Mouse (Mus musculus) brain, embryonic 18.5 days (tissue): ENCODE measurements at regions not wholly inside any gene's neighbourhood (a gene's known extent, or its start where the extent isn't known, plus 50 kb on each side); places are given as distances from the start of the nearest gene placed in this dataset.
"Not testable (repeated sequence)": the region's sequence is repeated elsewhere in the genome, so short reads cannot be mapped to it uniquely, and the experiment has no call there.

ENCODE experiments used
- DNase-seq: peaks from one replicate; pipeline ENCODE4 v3.0.0-alpha.2; 2012; ENCODE audit warnings: low read depth, low spot score

DNA sequence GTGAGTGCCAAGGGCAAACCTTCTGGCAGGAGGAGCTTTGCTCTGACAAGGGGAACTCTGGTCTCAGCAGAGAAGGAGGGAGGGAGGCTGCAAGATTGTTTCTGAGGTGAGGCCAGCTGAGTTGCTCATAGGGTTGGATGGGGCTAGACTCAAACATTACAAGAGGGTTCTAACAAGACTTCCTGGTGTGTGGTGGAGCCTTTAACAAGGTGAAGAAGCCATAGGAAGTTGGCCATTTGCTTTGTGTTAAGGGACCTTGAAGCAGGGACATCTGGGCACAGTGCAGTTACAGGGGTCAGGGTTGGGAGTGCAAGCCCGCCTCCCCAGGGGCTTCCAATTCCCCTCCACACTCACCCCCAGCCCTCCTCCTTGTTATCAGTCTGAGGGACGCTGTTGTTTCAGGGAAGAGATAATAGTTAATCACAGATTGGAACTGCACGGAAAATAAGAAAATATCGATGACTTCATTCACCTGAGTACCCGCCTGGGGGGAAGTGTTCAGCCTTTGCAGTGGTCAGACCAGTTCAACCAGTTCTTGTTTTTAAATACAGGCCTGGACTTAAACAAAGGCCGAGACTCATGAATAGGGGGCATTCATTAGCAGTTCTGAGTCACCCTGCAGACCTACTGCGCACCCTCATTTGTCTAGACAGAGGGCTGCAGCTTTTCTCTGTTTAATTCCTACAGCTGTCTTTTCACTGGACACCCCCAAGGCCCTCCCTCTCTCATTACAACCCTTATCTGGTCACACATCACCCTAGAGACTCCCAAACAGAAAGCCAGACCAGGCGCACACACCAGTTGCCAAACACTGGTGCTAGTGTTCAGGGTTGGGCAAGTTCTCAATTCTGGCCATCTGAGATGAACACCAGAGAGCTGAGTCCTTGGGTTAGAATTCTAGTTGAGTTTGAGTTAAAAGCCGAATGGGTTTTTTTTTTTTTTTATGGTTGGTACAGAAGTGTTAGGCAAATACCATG, 139.5 kb downstream of the Bcl2l11 start:
- DNase-seq, result no peak

DNA sequence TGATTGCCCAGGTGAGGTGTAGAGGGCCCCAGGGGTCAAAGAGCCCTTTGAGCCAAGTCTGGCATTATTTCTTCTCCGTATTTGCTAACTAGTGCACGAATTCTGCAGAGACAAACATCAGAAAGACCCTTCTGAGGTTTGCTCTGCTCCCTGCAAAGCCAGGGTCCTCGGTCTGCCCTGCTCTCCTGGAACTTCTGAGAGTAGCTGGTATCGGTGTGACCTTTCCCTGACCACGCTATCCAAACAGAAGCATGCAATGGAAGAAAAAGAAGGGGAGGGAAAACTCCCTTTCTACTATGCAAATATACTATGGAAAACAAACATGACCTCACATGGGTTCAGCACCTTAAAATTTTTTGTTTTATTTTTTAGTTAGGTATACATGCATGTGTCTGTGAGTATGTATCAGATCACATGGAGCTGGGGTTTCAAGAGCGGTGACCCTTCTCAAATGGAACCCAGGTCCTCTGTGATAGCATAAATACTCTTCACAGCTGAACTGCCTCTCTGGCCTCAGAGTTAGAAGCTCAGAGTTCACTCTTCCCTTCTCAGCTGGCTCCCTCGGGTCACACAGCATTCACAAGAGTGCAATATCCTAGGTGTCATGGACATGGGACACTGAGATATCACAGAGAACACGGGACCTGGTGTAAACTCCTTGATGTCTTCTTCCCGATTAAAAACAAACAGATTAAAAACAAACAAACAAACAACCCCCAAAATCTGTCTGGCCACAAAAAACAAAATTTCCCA, 144.7 kb downstream of the Bcl2l11 start:
- no peak for DNase-seq

DNA sequence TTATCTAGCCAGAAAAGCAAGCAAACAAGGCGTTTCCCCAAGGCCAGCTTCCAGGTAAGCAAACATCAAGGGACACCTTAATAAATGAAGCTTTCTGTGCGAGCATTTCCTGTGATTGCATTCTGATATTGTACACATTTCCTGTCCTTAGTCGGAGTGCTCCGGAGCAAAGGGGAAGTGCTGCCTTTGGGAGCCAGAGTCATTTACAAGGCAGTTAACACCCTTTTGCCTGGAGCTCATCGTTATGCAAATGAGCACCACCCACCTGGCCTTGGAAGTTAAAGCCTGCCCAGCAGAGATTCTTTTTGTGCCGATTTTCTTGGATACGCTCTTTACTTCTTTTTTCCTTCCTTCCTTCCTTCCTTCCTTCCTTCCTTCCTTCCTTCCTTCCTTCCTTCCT, 147.0 kb downstream of the Bcl2l11 start:
- no peak for DNase-seq

DNA sequence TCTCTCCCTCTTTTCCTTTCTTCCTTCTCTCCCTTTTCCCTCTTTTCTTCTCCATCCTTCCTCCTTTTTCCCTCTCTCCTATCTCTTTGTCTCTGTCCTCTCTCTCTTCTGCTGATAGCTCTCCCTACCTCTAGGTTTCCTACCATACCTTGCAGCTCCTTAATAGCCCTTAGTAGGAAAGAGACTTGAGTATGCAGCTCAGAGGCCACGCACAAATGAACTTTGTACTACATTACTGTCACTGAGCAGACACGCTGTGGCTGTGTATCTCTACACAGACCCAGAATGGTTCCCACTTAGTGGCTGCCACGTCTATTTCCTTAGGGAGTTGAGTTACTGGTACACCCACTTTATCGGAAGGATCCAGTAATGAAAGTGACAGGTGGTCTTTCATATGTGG, 147.5 kb downstream of the Bcl2l11 start:
- no peak for DNase-seq

DNA sequence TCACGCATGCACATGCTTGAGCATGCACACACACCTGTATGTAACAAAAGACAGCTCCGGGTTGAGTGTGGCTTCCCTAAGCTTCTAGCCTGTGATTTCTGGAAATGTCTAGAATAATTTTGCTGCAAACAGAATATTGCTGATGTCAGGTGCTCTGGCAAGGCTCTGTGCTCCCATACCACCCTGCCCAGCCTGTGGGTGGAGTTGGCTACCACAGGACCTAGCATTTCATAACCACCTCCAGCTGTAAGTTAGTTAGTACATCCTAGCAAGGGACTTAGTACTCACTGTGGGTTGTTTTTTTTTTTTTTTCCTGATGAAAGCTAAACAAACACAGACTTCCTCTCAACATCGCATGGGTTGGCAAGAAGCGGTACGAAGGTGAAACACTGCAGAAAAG, 150.5 kb downstream of the Bcl2l11 start:
- no peak for DNase-seq

DNA sequence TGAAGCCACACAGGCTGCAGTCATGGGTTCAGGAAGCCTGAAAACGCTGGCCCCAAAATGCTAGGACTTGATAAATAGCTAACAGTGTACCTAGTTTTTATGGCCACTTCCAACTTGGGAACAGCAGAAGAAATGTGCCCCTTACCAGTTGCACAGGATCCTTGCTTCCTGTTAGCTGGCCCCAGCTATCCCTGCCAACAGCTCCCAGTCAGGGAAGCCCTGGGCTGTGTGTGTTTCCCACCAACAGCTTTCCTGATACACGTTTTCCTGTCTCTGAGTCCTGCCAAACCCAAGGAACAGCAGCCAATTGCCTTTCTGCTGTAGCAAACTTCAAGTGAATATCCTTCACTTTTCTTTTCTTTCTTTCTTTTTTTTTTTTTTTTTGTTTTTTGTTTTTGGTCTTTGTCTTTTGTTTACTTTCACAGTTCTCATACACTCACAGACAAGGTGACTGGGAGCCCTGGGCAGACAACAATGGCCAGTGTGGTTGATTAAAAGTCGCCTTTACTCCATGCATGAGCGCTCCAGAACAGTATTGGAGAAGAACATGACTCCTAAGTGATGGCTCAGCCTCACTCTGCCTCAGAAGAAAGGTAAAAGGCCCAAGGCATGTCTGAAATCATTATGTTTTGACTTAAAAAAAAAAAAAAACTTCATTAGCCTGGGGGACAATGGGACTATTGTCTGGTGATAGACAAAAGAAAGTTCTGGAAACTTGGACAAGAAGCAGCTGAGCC, 151.7 kb downstream of the Bcl2l11 start:
- no peak for DNase-seq

DNA sequence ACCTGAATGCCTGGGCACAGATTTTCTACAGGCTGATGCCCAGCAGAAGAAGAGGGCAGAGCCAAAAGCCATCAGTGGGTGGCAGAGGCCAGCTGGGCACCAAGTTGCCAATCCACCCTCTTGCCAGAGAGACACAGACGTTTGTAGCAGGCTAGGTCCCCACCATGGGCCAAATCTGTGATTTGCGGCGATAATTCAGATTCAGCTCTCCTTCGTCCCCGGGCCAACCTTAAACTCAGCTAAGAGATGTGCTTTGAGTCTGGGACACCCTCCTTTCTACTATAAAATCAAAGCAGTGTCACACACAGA, 152.2 kb downstream of the Bcl2l11 start:
- DNase-seq, result no peak

DNA sequence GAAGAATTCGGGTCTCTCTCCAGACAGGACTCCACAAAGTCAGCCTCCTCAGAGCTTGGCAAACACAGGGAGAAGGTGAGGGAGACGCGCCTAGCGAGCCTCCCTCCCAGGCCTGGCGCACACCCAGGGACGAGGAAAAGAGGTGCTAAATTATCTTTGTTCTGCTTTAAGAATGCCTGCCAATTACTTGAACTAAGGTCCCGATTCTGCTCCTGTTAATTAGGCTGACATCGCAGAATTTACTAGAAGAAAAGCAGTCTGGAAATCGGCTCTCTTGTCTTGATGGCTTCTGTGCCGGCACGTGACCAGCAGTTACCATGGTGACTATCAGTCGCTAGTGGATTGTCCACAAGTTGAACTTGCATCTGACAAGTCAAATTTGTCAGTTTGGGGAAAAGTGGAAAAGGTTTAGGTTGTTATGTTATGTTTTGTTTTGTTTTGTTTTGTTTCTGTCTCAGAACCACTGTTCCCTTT, 152.8 kb downstream of the Bcl2l11 start:
- DNase-seq, result peak; percentile 52

DNA sequence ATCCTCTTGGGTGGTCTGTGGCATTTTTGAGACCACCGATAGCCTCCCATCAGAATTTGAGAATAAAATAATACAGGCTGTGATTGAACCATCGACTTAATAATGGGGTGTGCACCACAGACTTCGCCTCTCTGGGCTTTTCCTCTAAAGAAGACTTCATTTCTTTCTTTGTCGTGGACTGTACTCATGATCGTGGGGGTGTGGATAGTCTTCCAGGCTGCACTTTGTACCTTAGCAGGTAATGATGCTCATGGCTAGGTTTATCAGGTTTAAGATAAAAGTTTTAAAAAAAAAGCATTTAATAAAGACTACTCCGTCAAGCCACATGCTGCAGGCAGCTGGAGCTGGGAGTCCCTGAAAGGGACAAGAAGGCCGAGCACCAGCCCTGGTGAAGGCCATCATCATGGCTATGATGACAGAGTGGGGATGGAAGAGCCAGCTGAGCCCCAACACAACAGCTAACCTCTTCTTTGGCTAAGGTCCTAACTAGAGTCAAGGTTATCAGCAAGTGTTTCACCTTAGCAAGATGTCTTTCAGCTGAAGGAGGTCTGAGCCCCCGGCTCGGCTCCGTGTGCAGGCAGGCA, 153.4 kb downstream of the Bcl2l11 start:
- DNase-seq, result no peak

DNA sequence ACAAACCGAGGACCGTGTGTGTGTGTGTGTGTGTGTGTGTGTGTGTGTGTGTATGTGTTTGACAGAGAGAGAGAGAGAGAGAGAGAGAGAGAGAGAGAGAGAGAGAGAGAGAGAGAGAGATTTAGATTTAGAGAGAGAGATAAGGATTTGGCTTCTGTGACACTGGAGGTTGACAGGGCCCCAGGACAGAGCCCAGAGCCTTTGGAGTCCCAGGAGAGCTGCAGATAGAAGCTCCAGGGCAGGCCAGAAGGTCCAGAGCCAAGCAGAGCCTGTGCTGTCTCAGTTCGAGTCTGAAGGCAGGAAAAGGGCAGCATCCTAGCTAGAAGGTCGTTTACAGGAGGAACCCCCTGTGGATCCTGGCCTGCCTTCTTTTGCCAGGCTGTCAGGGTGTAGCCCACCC, 156.8 kb downstream of the Bcl2l11 start:
- no peak for DNase-seq

DNA sequence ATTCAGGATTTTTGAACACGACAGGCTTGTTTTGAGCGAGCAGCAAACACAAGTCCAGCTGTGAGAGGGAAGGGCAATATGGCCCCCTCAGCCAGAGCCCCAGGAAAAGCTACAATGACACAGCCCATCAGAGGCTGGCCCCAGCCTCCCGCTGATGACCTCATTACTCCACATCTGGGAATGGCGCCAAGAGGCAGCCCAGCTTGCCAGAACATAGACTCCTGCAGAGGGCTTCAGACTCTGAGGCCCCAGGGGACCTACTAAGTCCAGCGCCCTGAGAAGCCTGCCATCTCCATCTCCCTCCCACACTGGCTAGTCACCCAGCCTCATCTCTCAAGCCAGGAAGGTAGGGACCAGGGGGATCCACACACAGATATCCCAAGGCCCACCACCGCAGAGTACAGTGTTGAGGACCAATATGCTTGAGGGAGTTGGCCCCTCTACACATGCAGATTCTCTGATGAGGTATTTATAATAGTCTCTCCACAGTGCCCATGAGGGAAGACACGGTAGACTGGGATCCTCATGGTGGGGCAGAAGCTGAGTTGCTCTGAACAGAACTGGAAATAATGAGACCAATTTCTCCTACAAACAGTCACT, 159.1 kb downstream of the Bcl2l11 start:
- DNase-seq, result no peak

DNA sequence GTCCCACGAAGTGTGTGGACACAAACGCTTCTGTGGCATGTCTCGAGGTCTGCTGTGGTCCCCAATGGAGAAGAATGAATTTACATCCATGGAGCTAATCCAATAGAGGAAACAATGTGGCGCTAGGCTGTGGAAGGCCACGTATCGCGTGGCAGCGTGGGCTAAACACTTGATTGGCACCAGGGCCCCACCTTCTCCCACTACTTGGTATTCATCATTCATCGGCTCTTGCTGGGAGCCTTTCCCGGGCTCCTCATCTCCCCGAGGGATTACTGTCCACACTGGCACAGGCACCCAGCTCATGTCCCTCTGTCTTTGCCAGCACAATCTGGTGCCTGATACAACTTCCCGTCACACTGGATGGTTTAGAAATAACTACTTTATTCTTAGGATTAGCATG, 159.6 kb downstream of the Bcl2l11 start:
- no peak for DNase-seq

DNA sequence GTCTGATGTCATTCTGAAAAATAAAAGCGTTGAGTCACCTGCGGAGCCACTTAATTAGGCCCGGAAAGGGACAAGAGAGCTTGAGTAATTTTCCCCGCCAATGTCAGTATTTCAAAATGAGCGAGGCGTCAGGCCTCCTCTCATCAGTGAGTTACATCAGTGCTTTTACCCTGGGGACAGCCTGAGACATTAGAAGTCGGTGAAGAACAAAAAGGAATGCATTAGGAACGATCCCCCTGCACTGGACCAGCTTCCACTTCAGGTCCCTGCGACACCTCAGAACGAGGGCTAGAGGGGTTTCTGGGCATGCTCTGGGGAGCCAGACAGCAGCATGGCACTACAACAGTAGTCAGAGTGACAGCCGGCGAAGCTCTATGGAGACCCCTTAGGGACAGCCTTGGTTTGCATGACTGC, 162.3 kb downstream of the Bcl2l11 start:
- no peak for DNase-seq

DNA sequence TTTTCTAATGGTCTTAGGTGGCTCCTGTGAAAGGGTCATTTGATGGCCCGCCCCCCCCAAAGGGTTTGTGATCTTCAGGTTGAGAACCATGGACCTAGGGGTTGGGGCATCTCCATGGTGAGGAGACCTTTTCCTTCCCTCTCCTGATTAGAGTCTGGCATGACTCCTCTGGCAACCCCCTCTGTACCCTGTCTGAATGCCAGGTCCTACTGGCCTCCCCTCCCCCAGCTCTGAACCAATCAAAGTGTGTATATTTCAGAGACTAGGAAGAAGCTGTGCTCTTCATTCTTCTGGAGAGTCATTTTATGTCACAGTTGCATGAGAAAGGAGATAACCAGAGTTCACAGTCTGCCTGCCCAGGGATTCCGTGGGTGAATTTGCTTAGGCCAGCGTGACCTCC, 164.8 kb downstream of the Bcl2l11 start:
- DNase-seq, result no peak

DNA sequence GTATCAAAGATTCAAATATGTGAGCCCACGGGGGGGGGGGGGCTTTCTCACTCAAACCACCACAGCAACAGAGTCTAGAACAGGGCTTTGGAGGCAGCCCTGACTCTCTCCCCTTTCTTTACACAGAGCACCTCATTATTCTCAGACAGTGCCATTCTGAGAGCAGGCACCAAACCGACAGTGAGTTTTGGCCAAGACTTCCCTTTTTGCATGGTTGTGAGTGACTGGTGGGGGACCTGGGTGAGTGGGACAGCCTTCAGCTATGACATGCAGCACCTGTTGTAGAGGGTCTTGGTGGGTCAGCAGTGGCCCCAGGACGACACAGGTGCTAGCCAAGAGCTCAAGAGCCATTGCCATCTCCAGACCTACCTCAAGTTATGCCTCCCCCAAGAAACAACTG, 168.8 kb downstream of the Bcl2l11 start:
- no peak for DNase-seq

DNA sequence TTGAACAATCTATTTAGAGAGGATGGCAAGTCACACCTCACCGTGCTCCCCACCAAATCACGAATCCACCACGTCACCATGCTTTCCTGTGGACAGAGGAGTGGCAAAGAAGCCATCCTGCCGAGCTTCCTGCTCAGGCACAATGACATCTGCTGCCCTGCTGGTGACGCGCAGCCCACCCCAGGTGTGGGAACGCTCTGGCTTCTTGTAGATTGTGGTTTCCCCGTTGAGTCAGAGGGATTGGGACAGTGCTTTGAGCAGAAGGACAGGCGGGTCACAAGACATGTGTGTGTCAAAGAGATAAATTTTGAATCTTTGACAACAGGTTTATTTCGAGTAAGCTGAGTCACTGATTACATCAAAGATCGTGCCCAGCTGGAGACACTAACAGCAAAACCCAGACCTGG, 169.2 kb downstream of the Bcl2l11 start:
- DNase-seq, result no peak

DNA sequence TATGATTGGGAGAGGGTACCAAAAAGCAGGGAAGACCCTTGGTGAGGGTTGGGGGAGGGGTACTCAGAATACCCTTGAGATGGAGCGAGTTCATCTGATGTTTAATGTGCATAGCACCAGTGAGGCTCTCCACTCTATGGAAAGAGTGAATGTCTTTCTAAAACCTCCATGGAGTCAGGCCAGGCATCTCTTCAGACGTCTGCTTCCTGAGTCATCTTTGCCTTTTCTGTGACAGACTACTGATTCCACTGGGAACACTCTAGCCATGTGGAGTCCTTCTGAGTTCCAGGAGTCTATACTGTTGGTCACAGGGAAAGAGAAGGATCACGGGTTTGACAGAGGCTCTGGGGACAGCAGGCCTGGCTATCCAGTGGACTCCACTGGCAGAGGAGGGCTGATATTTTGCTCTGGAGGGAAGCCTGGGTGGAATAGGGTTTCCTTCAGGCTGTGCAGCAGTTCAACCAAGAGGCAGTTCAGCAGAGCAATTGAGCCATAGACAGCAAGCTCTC, 169.9 kb downstream of the Bcl2l11 start:
- no peak for DNase-seq

DNA sequence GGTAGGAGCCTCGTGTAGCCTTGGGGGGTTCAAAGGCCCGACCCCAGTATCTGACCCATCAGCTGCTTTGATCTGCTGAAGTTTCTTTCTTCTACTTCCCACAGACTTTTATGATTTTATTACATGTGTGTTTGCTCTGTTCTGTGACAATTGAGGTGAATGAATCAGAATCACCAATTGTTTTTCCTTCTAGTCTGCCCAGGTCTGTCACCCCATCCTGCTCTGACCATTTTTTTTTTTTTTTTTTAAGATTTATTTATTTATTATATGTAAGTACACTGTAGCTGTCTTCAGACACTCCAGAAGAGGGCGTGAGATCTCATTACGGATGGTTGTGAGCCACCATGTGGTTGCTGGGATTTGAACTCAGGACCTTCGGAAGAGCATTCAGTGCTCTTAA, 170.6 kb downstream of the Bcl2l11 start:
- not testable (repeated sequence) for DNase-seq

DNA sequence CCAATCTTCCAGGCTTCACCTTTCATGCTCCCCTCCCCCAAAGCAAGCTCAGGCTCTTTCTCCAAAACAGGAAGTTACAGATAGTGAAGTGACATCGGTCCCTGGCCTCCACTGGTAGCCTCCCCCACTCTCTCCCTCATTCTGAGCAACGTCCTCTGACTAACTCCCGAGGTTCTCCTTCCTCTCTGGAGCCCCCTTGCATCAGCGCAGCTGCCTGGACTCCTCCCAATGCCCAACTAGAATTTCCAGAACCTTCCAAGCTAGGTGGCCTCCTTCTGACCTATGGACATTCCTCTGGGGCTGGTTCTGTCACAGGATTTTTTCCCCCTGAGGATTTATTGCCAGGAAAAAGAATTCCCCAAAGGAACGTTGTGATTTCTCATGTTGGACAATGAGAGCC, 171.1 kb downstream of the Bcl2l11 start:
- no peak for DNase-seq

DNA sequence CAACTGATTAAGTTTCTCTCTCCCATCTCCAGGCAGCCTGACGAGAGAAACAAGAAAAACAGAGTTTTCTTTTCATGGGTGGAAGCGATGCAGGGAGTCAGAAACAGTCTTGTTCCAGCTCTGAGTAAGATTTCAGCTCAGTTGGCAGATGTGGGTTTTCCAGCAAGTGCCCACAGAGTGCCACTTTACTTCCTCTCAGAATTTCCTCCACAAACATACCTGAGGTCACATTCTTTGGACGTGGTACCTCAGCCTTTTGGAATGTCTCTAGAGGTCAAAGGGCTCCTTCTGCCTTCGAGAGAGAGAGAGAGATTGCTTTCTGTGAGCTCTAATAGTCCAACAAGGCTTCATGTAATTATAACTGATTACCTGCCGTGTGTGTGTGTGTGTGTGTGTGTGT, 172.0 kb downstream of the Bcl2l11 start:
- no peak for DNase-seq

DNA sequence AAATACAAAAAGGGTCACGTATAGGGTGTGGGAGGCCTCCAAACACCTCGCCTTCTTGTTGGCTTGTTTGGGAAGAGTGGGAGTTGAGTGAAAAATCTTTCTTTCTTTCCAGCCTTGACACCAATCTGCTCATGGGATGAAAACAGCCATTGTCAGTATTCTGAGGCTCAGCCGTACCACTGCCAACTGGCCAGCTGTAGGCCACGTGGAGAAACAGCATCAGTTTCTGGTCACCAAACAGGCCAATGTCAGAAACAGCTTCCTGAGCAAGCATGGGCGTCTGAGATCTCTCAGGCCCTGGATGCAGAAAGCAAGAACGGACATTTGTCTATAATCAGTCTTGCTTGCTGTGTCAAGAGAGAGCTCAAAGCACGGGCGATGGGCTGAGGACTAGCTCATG, 173.2 kb downstream of the Bcl2l11 start:
- DNase-seq, result no peak
